28 mouse cellular contexts compared by ENCODE assay signal in genomic region chr13:20503371-20503770, GRCm38 (mm10).
A peak's percentile ranks its signal among the peaks of the same experiment; 100 is the strongest.
DNase-seq lines count a peak whose midpoint lies in the region; ATAC-seq and TF ChIP-seq lines count a peak whose summit lies in the region.
"Had no signal": no experiment of that assay in that cellular context is flagged by ENCODE, and none has a peak within 500 bp of the region (broad histone marks: within the 10 kb centered on the region; RNA-seq: fewer than 3 reads in every experiment).

No protein-coding gene starts in this region.

- H3K27ac ChIP-seq in cerebellum, adult 2 months (ENCODE audit: insufficient read depth, low read length): no peak overlapping the region; the same call in 1 of the 2 replicates
- no peak overlapping the region for H3K27ac ChIP-seq in midbrain, embryonic 15.5 days
- H3K27ac ChIP-seq in forebrain, embryonic 15.5 days (replicated peaks): no peak overlapping the region
- H3K27ac ChIP-seq: embryonic facial prominence, embryonic 12.5 days; embryonic facial prominence, embryonic 15.5 days; heart, adult 2 months; heart, embryonic 15.5 days; hindbrain, embryonic 10.5 days; hindbrain, embryonic 13.5 days; hindbrain, postnatal 0 days had no signal

- no peaks in the 10 kb centered on the region for H3K9me3 ChIP-seq in midbrain, embryonic 15.5 days
- H3K9me3 ChIP-seq in forebrain, embryonic 15.5 days: no peaks in the 10 kb centered on the region
- H3K9me3 ChIP-seq: embryonic facial prominence, embryonic 12.5 days; embryonic facial prominence, embryonic 15.5 days; heart, embryonic 12.5 days; heart, embryonic 15.5 days; hindbrain, embryonic 10.5 days; hindbrain, embryonic 13.5 days had no signal

- WGBS in cerebellum, adult 2 months: 8% methylated on average over 3 of the region's 3 CpGs
- 55% methylated on average over 3 of the region's 3 CpGs for WGBS in midbrain, embryonic 15.5 days
- WGBS in forebrain, embryonic 15.5 days: 63% methylated on average over 3 of the region's 3 CpGs

- peaks cover 28% of the 10 kb centered on the region for H3K4me1 ChIP-seq in cerebellum, adult 2 months (ENCODE audit: control insufficient read depth, insufficient read depth, low read length)
- H3K4me1 ChIP-seq in midbrain, embryonic 15.5 days: 0 out of 2 replicates have a peak, but pooled peaks cover 4% of the 10 kb centered on the region
- peaks cover 6% of the 10 kb centered on the region; the same call in 1 of the 2 replicates for H3K4me1 ChIP-seq in forebrain, embryonic 15.5 days
- H3K4me1 ChIP-seq: embryonic facial prominence, embryonic 12.5 days; embryonic facial prominence, embryonic 15.5 days; heart, embryonic 12.5 days; heart, embryonic 15.5 days had no signal

- TF ChIP-seq POLR2A in cerebellum, adult 2 months (IDR thresholded peaks at IDR 0.05; ENCODE audit: borderline replicate concordance, insufficient read depth, low read length): no peak

- no peak overlapping the region for H3K4me3 ChIP-seq in cerebellum, adult 2 months (replicated peaks; ENCODE audit: insufficient read depth, low read depth, low read length)
- no peak overlapping the region for H3K4me3 ChIP-seq in midbrain, embryonic 15.5 days
- H3K4me3 ChIP-seq in forebrain, embryonic 15.5 days: no peak overlapping the region
- H3K4me3 ChIP-seq: embryonic facial prominence, embryonic 12.5 days; embryonic facial prominence, embryonic 15.5 days; heart, adult 2 months; heart, embryonic 12.5 days; heart, embryonic 15.5 days; hindbrain, embryonic 10.5 days; hindbrain, embryonic 13.5 days had no signal

- no peak for TF ChIP-seq CTCF in cerebellum, adult 2 months (IDR thresholded peaks at IDR 0.05; ENCODE audit: borderline replicate concordance, insufficient read depth, low read depth, low read length)

- H3K4me2 ChIP-seq in midbrain, embryonic 15.5 days: no peak overlapping the region
- no peak overlapping the region for H3K4me2 ChIP-seq in forebrain, embryonic 15.5 days (replicated peaks)
- H3K4me2 ChIP-seq: embryonic facial prominence, embryonic 12.5 days; embryonic facial prominence, embryonic 15.5 days; heart, embryonic 12.5 days; heart, embryonic 15.5 days; hindbrain, embryonic 13.5 days had no signal

- no peaks in the 10 kb centered on the region for H3K27me3 ChIP-seq in cerebellum, adult 2 months (ENCODE audit: control insufficient read depth, insufficient read depth, low read length)
- H3K27me3 ChIP-seq in midbrain, embryonic 15.5 days (replicated peaks): no peaks in the 10 kb centered on the region
- no peaks in the 10 kb centered on the region for H3K27me3 ChIP-seq in forebrain, embryonic 15.5 days
- H3K27me3 ChIP-seq: embryonic facial prominence, embryonic 12.5 days; embryonic facial prominence, embryonic 15.5 days; heart, embryonic 12.5 days; heart, embryonic 15.5 days; hindbrain, embryonic 13.5 days had no signal

- H3K9ac ChIP-seq in midbrain, embryonic 15.5 days: no peak overlapping the region
- H3K9ac ChIP-seq in forebrain, embryonic 15.5 days (replicated peaks): no peak overlapping the region
- H3K9ac ChIP-seq: embryonic facial prominence, embryonic 12.5 days; embryonic facial prominence, embryonic 15.5 days; heart, embryonic 12.5 days; heart, embryonic 15.5 days; hindbrain, embryonic 13.5 days had no signal

- H3K36me3 ChIP-seq in midbrain, embryonic 15.5 days (replicated peaks): no peaks in the 10 kb centered on the region
- no peaks in the 10 kb centered on the region for H3K36me3 ChIP-seq in forebrain, embryonic 15.5 days
- H3K36me3 ChIP-seq: embryonic facial prominence, embryonic 12.5 days; embryonic facial prominence, embryonic 15.5 days; heart, embryonic 12.5 days; heart, embryonic 15.5 days; hindbrain, embryonic 10.5 days; hindbrain, embryonic 13.5 days had no signal

- DNase-seq in cerebellum, adult 18-20 months: peak; percentile 41 to 44
- DNase-seq in cerebellum, postnatal 4 days (ENCODE audit: low spot score in 2 of 2): no peak
- peak; percentile 49 to 67 for DNase-seq in cerebellum, adult 2 months
- peak; percentile 57 for DNase-seq in cerebellum, adult 9-11 months
- peak; percentile 47 to 68 for DNase-seq in cerebellum, postnatal 25 days
- no peak for DNase-seq in heart, adult 8-10 months (ENCODE audit: low spot score)
- DNase-seq: adrenal gland, adult 2 months; adrenal gland, postnatal 14 days; gastrocnemius, postnatal 10 days; gastrocnemius, postnatal 36 days; heart, adult 2 months; heart, postnatal 10 days; heart, postnatal 36 days; kidney, adult 18-20 months; kidney, adult 9 months had no signal

- no peak for ATAC-seq in midbrain, embryonic 15.5 days (replicated peaks)
- no peak for ATAC-seq in forebrain, embryonic 15.5 days (replicated peaks)
- ATAC-seq: CD4-positive, CD25-positive, alpha-beta regulatory T cell, adult 4 months; forebrain, embryonic 16.5 days; hindbrain, postnatal 0 days; inflammation-experienced regulatory T-cells, adult 6 months; intestine, embryonic 16.5 days had no signal

Comparison
In these comparisons a context has a peak if more than half of its experiments do, and no peak if none do; other contexts are left out.
1. DNase-seq: peak in cerebellum, adult 18-20 months (2 of 2), cerebellum, adult 2 months (2 of 2), cerebellum, adult 9-11 months (single experiment) and cerebellum, postnatal 25 days (2 of 2); none in cerebellum, postnatal 4 days (0 of 2) and heart, adult 8-10 months (single experiment).